Mouse (Mus musculus) ES-Bruce4 (cell line): ENCODE results near the gene Kif5a. TPM values are rescaled to one million over a fixed set of nuclear protein-coding genes. Genes with fewer than 3 reads are reported as not detected.

Source experiments
- H3K27ac ChIP-seq: 2 replicates; pipeline ENCODE4 v1.5.1; 2012; ENCODE audit warnings: low read length, inconsistent platforms; ENCODE audit not compliant: insufficient read depth
- H3K27me3 ChIP-seq: 2 replicates; pipeline ENCODE4 v1.6.1; 2012; ENCODE audit warnings: mild to moderate bottlenecking, low read length, inconsistent platforms; ENCODE audit not compliant: control insufficient read depth, poor library complexity, insufficient read depth, severe bottlenecking
- H3K36me3 ChIP-seq: 2 replicates; pipeline ENCODE4 v1.6.1; 2012; ENCODE audit warnings: inconsistent platforms, mild to moderate bottlenecking, low read length, moderate library complexity; ENCODE audit not compliant: control insufficient read depth, poor library complexity, insufficient read depth, severe bottlenecking
- H3K4me1 ChIP-seq: one replicate; pipeline ENCODE4 v1.8.1; 2011; ENCODE audit warnings: low read length; ENCODE audit not compliant: control insufficient read depth, insufficient read depth
- H3K4me3 ChIP-seq: 2 replicates; pipeline ENCODE4 v1.5.1; 2011; ENCODE audit warnings: low read depth, mild to moderate bottlenecking, low read length
- H3K9ac ChIP-seq: 2 replicates; pipeline ENCODE4 v1.6.1; 2012; ENCODE audit warnings: low read depth, mild to moderate bottlenecking, inconsistent platforms; ENCODE audit not compliant: poor library complexity, severe bottlenecking
- H3K9me3 ChIP-seq: replicated peaks from 2 replicates; pipeline ENCODE4 v1.6.1; 2012; ENCODE audit warnings: mild to moderate bottlenecking, low read length, inconsistent platforms; ENCODE audit not compliant: control insufficient read depth, poor library complexity, insufficient read depth, severe bottlenecking
- CTCF ChIP-seq: IDR thresholded peaks from one replicate; pipeline ENCODE4 v1.8.1; 2011; ENCODE audit warnings: low read depth, low read length
- EP300 ChIP-seq: IDR thresholded peaks from 2 replicates; pipeline ENCODE4 v1.6.1; 2011; ENCODE audit warnings: low read depth, low read length; ENCODE audit not compliant: insufficient read depth
- POLR2A ChIP-seq: IDR thresholded peaks from one replicate; pipeline ENCODE4 v1.8.1; 2011; ENCODE audit warnings: low read length; ENCODE audit not compliant: insufficient read depth
- polyA plus RNA-seq: library from polyadenylated mRNA; stranded (reverse); fragments of >200 nt; gene quantifications from 2 replicates; pipeline ENCODE4 v1.2.4, GENCODE M21; 2011; ENCODE audit warnings: low read depth; ENCODE audit not compliant: missing spikeins, insufficient read depth, insufficient read length

The Kif5a gene
- polyA plus RNA-seq, 1 experiment: 7.3 TPM

DNA sequence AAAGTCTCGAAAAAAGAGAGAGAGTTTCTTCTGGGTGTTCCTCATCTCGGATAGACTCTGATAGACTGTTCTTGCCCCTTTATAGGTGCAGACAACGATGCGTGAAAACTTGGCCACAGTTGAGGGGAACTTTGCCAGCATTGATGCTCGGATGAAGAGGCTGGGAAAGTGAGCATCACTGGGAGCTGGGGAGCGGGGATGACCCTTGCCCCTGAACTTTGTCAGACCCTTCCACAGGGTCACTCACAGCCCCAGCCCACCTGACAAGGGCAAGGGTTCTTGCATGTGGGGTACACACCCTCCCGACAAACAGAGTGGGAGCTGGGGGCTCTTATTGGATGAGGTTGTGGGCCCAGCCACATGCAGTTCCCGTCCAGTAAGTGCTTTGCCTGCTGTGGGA, 18.2 kb upstream of the Kif5a start:
- H3K27me3 ChIP-seq: no peaks in the 10 kb centered on the region
- no peaks in the 10 kb centered on the region for H3K4me1 ChIP-seq
- no peaks in the 10 kb centered on the region for H3K9me3 ChIP-seq
- no peak for TF ChIP-seq EP300
- no peak for TF ChIP-seq POLR2A
- TF ChIP-seq CTCF: no peak
- no peak overlapping the region for H3K9ac ChIP-seq
- H3K4me3 ChIP-seq: no peak overlapping the region
- no peak overlapping the region for H3K27ac ChIP-seq
- peaks cover 46% of the 10 kb centered on the region for H3K36me3 ChIP-seq

DNA sequence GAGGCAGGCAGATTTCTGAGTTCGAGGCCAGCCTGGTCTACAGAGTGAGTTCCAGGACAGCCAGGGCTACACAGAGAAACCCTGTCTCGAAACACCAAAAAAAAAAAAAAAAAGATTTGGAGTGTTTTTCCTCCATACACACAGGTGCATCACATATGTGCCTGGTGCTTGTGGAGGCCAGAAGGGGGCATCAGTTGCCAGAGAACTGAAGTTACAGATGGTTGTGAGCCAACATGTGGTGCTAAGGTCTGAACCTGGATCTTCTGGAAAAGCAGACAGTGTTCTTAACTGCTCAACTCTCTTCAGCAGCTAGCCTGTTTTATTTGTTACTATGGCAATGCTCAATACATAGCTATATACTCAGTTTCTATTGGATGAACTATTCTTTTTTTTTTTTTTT, 16.6 kb upstream of the Kif5a start:
- Histone ChIP-seq H3K9me3 (no peaks in the 10 kb centered on the region), H3K4me3 (no peak overlapping the region), H3K4me1 (peaks cover 2% of the 10 kb centered on the region), H3K27me3 (no peaks in the 10 kb centered on the region), H3K36me3 (peaks cover 55% of the 10 kb centered on the region), H3K27ac (no peak overlapping the region), H3K9ac (no peak overlapping the region)
- no peak for TF ChIP-seq EP300
- TF ChIP-seq CTCF: peak; percentile 16

DNA sequence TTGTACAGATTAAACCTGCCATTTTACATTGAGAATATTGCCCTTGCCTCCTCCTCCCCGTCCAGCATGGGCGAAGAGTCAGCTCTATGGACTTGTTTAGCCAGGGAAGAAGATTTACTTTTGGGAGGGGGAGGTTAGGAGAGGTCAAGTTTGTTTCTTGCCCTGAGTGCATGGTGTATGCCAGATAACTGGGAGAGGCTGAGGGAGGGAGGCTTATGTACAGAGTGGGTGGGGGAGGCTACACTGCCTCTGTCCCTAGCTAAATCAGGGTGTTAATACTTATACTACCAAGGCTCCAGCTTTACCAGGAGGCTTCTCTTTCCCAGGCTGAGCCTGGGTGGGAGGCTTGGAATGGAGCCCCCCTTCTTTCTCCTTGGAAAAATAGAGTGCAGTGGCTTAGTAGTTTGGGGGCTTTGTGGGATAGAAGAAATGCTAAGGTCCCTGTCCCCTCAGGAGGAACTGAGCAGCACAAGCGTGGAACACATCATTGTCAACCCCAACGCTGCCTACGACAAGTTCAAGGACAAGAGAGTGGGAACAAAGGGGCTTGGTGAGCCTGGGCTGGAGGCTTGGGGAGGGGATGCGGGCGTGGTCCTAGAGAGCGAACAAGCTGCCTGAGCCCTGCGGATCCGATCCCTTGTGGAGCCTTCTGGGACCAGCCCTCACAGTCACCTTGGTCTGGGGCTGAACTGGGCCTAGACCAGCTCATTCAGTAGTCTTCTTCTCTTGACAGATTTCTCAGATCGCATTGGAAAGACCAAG, 11.3 kb upstream of the Kif5a start:
- Histone ChIP-seq H3K9me3 (no peaks in the 10 kb centered on the region), H3K27me3 (no peaks in the 10 kb centered on the region), H3K36me3 (peaks cover 29% of the 10 kb centered on the region), H3K9ac (no peak overlapping the region), H3K27ac (peak overlapping the region; percentile 88), H3K4me3 (no peak overlapping the region), H3K4me1 (peaks cover 3% of the 10 kb centered on the region)
- TF ChIP-seq CTCF (no peak), POLR2A (no peak), EP300 (peak; percentile 49; the same call in 1 of the 2 replicates)

DNA sequence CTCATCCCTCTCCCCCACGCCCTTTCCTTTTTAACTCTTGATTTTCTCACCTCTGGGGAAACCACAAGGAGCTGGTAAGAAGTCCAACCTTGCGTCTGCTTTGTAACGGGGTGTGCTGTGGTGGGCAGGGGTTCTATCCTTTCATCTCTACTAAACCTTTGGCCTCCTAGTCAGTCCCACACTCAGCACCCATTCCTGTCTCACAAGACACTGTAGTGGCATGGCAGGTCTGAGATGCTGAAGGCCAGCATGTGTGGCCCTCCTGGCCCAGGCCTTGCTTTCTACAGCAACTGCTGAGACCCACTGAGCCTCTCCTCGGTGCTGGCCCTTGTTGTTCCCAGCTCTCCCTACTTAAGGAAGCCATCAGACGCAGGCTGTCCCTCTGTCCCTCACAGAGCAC, 9.2 kb upstream of the Kif5a start:
- no peak overlapping the region for H3K4me3 ChIP-seq
- TF ChIP-seq CTCF (no peak), EP300 (no peak), POLR2A (no peak)
- H3K36me3 ChIP-seq: peaks cover 12% of the 10 kb centered on the region
- H3K9ac ChIP-seq: no peak overlapping the region
- H3K4me1 ChIP-seq: peaks cover 3% of the 10 kb centered on the region
- no peaks in the 10 kb centered on the region for H3K27me3 ChIP-seq
- H3K27ac ChIP-seq: no peak overlapping the region
- H3K9me3 ChIP-seq: no peaks in the 10 kb centered on the region

DNA sequence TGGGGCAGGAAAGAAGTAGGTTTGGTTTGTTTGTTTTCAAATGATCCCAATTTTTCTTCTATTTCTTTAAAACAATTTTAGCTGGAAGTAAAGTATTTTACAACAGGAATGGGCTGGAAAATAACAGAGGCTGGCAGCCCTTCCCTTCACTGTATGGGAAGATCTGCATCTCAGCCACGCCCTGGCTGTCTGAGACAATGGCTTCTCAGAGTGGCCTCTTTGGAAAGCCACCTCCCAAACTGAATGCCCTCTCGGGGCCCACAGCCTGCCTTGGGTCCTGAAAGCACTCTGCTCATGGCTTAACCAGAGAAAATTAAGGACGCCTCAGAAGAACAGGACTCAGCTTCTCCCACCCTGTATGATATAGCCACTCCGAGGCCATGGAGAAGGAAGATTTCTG, 6.7 kb upstream of the Kif5a start:
- peaks cover 3% of the 10 kb centered on the region for H3K4me1 ChIP-seq
- no peak overlapping the region for H3K4me3 ChIP-seq
- TF ChIP-seq CTCF (no peak), EP300 (no peak), POLR2A (no peak)
- no peak overlapping the region for H3K9ac ChIP-seq
- peaks cover 2% of the 10 kb centered on the region; the same call in 1 of the 2 replicates for H3K36me3 ChIP-seq
- no peaks in the 10 kb centered on the region for H3K9me3 ChIP-seq
- peak overlapping the region; percentile 80 for H3K27ac ChIP-seq
- H3K27me3 ChIP-seq: no peaks in the 10 kb centered on the region

DNA sequence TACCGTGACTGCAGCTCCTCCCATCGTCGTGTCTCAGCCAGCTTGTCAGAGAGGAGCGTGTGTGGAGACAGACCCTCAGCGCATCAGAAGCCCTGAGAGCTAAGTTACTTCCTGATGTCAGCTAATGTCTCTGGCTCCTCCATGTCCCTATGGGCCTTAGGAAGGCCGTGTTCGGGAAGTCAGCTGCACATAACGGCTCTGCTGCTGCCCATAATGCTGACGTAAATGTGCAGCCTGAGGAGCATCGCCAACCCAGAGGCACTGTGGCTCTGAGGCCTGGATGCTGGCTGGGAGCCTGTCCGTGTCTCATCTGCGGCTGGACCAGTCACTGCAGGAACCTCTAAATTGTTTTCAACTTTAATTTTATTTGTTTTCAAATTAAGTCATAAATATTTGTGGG, 5.9 kb upstream of the Kif5a start:
- H3K36me3 ChIP-seq: peaks cover 2% of the 10 kb centered on the region; the same call in 1 of the 2 replicates
- H3K27ac ChIP-seq: no peak overlapping the region
- H3K4me1 ChIP-seq: peaks cover 4% of the 10 kb centered on the region
- H3K9ac ChIP-seq: no peak overlapping the region
- no peak for TF ChIP-seq POLR2A
- no peak for TF ChIP-seq EP300
- no peak for TF ChIP-seq CTCF
- no peaks in the 10 kb centered on the region for H3K27me3 ChIP-seq
- no peaks in the 10 kb centered on the region for H3K9me3 ChIP-seq
- H3K4me3 ChIP-seq: no peak overlapping the region
